Mouse (Mus musculus): ENCODE results near the gene Dcun1d2. TPM values are rescaled to one million over a fixed set of nuclear protein-coding genes. Genes with fewer than 3 reads are reported as not detected.
"Not testable (repeated sequence)": the region's sequence is repeated elsewhere in the genome, so short reads cannot be mapped to it uniquely, and the experiment has no call there.

Gene Dcun1d2
- 29.4 and 35.5 TPM in 2 replicates for polyA plus RNA-seq (2014; fragmentation: Nextera tagmentation; extraction: Ambion mirVana)

DNA sequence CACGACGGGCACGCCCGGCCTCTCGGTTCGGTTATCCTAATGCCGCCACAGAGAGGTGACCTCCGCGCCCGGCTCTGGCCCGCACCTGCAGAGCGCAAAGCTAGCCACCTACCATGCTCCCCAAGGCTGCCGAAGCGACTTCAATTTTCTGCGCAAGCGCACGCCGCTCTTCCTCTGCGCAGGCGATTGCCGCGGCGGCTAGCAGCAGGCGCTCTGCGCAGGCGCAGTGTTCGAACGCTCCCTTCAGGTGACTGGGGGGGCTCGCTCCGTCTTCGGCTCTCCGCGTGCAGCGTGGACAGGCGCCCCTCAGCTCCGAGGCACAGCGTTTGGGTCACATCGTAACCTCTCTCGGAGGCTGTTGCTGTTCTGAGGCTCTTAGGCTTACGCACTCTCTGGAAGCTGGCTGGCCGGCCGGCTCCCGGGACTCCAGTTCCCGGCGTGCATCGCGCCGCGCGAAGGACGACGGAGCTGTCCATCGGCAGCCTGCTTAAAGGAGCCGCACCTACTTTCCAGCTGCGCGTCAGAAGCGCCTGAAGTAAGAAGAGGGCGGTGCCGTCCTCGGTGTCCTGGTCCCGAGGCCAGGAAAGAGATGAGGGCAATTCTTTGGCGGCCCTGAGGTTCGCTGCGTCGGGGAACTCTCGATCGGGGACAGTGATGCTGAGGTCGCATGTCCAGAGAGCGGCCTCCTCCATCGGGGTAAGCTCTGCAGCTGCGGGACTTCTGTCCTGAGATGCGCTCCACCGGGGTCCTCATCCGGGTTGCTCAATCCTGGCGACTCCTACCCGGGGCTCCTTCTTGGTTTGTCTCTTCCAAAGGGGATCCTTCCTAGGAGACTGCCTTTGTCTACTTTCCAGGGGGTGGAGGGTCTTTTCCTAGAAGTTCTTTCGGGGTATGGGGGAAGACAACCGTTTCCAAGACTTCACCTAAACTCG lies at the start of gene Dcun1d2, which contains the start of gene Tmco3:
Gene Dcun1d2 (minus strand): TSS at position 440 of the 932 bp plus-strand sequence.
Gene Tmco3 (plus strand): TSS at position 499 of the 932 bp plus-strand sequence.
- DNase-seq (peak; percentile 99), ATAC-seq (ENCODE audit: low FRiP score, low TSS enrichment) (peak; percentile 94)
- peak within 1 kb of the TSS; percentile 88 for H3K4me3 ChIP-seq (replicated peaks; ENCODE audit: low read depth, low read length)
- H3K27ac ChIP-seq (replicated peaks; ENCODE audit: low read depth, low read length) = peak within 1 kb of the TSS; percentile 88
- H3K9me3 ChIP-seq (ENCODE audit: control insufficient read depth, low read length) = no peaks in the 10 kb centered on the region
- under 1% methylated on average over 79 of the region's 79 CpGs for WGBS
- H3K27me3 ChIP-seq (ENCODE audit: control insufficient read depth, insufficient read depth, low read length) = no peaks in the 10 kb centered on the region
- peaks cover 10% of the 10 kb centered on the region for H3K36me3 ChIP-seq (ENCODE audit: control insufficient read depth, insufficient read depth, low read length)
- H3K4me1 ChIP-seq (ENCODE audit: control insufficient read depth, insufficient read depth, low read length) = peaks cover 20% of the 10 kb centered on the region
- peak within 1 kb of the TSS; percentile 97 for H3K4me2 ChIP-seq (ENCODE audit: low read length)
- H3K9ac ChIP-seq (replicated peaks; ENCODE audit: low read length) = peak within 1 kb of the TSS; percentile 74

DNA sequence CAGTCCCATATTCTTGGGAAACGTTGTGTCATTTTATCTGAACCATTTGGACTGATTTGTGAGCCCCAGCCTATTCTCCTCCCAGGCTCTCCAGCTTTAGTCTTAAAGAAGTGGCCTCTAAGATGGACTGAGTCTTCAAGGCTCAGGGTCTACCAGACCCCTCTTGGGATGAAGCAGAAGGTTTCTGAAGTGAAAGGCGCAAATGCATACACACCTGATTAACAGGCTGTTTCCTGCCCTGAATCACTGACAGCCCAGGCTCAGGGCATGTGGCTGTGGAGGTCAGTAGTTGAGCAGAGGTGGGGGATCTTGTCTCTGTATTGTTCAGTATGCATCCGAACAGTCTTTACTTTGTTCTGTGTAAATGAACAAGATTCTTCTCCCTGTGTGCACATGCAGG lies 49.7 kb upstream of the Dcun1d2 start:
- ATAC-seq (ENCODE audit: low FRiP score, low TSS enrichment) (no peak), DNase-seq (no peak)
- H3K4me2 ChIP-seq (ENCODE audit: low read length) = peak overlapping the region; percentile 87
- H3K4me3 ChIP-seq (replicated peaks; ENCODE audit: low read depth, low read length) = peak overlapping the region; percentile 87; the same call in 1 of the 2 replicates
- WGBS = 87% methylated on average over 3 of the region's 3 CpGs
- H3K27ac ChIP-seq (replicated peaks; ENCODE audit: low read depth, low read length) = no peak overlapping the region
- H3K9me3 ChIP-seq (ENCODE audit: control insufficient read depth, low read length) = no peaks in the 10 kb centered on the region
- H3K9ac ChIP-seq (replicated peaks; ENCODE audit: low read length) = no peak overlapping the region; the same call in 1 of the 2 replicates
- no peaks in the 10 kb centered on the region for H3K27me3 ChIP-seq (ENCODE audit: control insufficient read depth, insufficient read depth, low read length)
- H3K4me1 ChIP-seq (ENCODE audit: control insufficient read depth, insufficient read depth, low read length) = peaks cover 11% of the 10 kb centered on the region
- peaks cover 19% of the 10 kb centered on the region for H3K36me3 ChIP-seq (ENCODE audit: control insufficient read depth, insufficient read depth, low read length)

DNA sequence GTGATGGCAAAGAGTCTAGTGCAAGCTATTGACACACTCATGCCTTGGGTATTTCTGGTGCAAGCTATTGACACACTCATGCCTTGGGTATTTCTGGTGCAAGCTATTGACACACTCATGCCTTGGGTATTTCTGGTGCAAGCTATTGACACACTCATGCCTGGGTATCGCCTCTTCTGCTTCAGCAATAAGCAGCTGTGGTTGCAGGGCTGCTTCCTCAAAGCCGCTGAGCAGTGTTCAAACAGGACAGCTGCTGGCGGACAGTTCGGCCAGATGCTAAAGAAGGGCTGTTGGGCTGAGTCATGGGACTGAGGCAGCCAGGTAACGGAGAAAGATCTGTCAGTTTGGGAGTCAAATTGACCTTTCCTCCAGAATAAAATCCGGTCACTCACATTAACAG lies 49.3 kb upstream of the Dcun1d2 start:
- Histone ChIP-seq H3K4me1 (ENCODE audit: control insufficient read depth, insufficient read depth, low read length) (peaks cover 11% of the 10 kb centered on the region), H3K36me3 (ENCODE audit: control insufficient read depth, insufficient read depth, low read length) (peaks cover 16% of the 10 kb centered on the region)
- H3K27me3 ChIP-seq (ENCODE audit: control insufficient read depth, insufficient read depth, low read length); H3K4me3 ChIP-seq (replicated peaks; ENCODE audit: low read depth, low read length); ATAC-seq (ENCODE audit: low FRiP score, low TSS enrichment); DNase-seq; H3K27ac ChIP-seq (replicated peaks; ENCODE audit: low read depth, low read length); H3K9ac ChIP-seq (replicated peaks; ENCODE audit: low read length); H3K4me2 ChIP-seq (ENCODE audit: low read length); H3K9me3 ChIP-seq (ENCODE audit: control insufficient read depth, low read length): not testable (repeated sequence)
- WGBS = 92% methylated on average over 6 of the region's 6 CpGs

- ATAC-seq (ENCODE audit: low FRiP score, low TSS enrichment) (no peak), DNase-seq (no peak)
- H3K4me1 ChIP-seq (ENCODE audit: control insufficient read depth, insufficient read depth, low read length) = no peaks in the 10 kb centered on the region
- no peaks in the 10 kb centered on the region for H3K9me3 ChIP-seq (ENCODE audit: control insufficient read depth, low read length)
- 41% methylated on average over 1 of the region's 1 CpGs for WGBS
- H3K27ac ChIP-seq (replicated peaks; ENCODE audit: low read depth, low read length) = no peak overlapping the region
- no peak overlapping the region for H3K4me3 ChIP-seq (replicated peaks; ENCODE audit: low read depth, low read length)
- H3K4me2 ChIP-seq (ENCODE audit: low read length) = no peak overlapping the region
- no peaks in the 10 kb centered on the region for H3K27me3 ChIP-seq (ENCODE audit: control insufficient read depth, insufficient read depth, low read length)
- no peaks in the 10 kb centered on the region for H3K36me3 ChIP-seq (ENCODE audit: control insufficient read depth, insufficient read depth, low read length)
- H3K9ac ChIP-seq (replicated peaks; ENCODE audit: low read length) = no peak overlapping the region
Observed at GRCm38 (mm10) chr8:13334671-13335070, 46.7 kb upstream of the Dcun1d2 start.

- peaks cover 13% of the 10 kb centered on the region for H3K36me3 ChIP-seq (ENCODE audit: control insufficient read depth, insufficient read depth, low read length)
- no peak overlapping the region for H3K27ac ChIP-seq (replicated peaks; ENCODE audit: low read depth, low read length)
- 34% methylated on average over 5 of the region's 5 CpGs for WGBS
- H3K9ac ChIP-seq (replicated peaks; ENCODE audit: low read length) = no peak overlapping the region
- no peak overlapping the region for H3K4me2 ChIP-seq (ENCODE audit: low read length)
- H3K27me3 ChIP-seq (ENCODE audit: control insufficient read depth, insufficient read depth, low read length) = no peaks in the 10 kb centered on the region
- ATAC-seq (ENCODE audit: low FRiP score, low TSS enrichment) = no peak
- no peak overlapping the region for H3K4me3 ChIP-seq (replicated peaks; ENCODE audit: low read depth, low read length)
- DNase-seq = peak; percentile 47
- H3K9me3 ChIP-seq (ENCODE audit: control insufficient read depth, low read length) = no peaks in the 10 kb centered on the region
- no peaks in the 10 kb centered on the region for H3K4me1 ChIP-seq (ENCODE audit: control insufficient read depth, insufficient read depth, low read length)
Observed at GRCm38 (mm10) chr8:13326598-13326997, 38.7 kb upstream of the Dcun1d2 start.

GRCm38 (mm10) chr8:13316671-13317070 lies 28.7 kb upstream of the Dcun1d2 start:
- Histone ChIP-seq H3K27ac (replicated peaks; ENCODE audit: low read depth, low read length) (no peak overlapping the region), H3K9ac (replicated peaks; ENCODE audit: low read length) (no peak overlapping the region), H3K4me3 (replicated peaks; ENCODE audit: low read depth, low read length) (no peak overlapping the region), H3K36me3 (ENCODE audit: control insufficient read depth, insufficient read depth, low read length) (peaks cover 78% of the 10 kb centered on the region), H3K27me3 (ENCODE audit: control insufficient read depth, insufficient read depth, low read length) (no peaks in the 10 kb centered on the region), H3K9me3 (ENCODE audit: control insufficient read depth, low read length) (no peaks in the 10 kb centered on the region), H3K4me2 (ENCODE audit: low read length) (no peak overlapping the region), H3K4me1 (ENCODE audit: control insufficient read depth, insufficient read depth, low read length) (no peaks in the 10 kb centered on the region)
- DNase-seq = no peak
- WGBS = 94% methylated on average over 10 of the region's 10 CpGs
- ATAC-seq (ENCODE audit: low FRiP score, low TSS enrichment) = no peak

GRCm38 (mm10) chr8:13314922-13315321 lies 27.0 kb upstream of the Dcun1d2 start:
- ATAC-seq (ENCODE audit: low FRiP score, low TSS enrichment) = no peak
- Histone ChIP-seq H3K4me2 (ENCODE audit: low read length) (no peak overlapping the region), H3K9ac (replicated peaks; ENCODE audit: low read length) (no peak overlapping the region), H3K4me1 (ENCODE audit: control insufficient read depth, insufficient read depth, low read length) (no peaks in the 10 kb centered on the region), H3K36me3 (ENCODE audit: control insufficient read depth, insufficient read depth, low read length) (peaks cover 81% of the 10 kb centered on the region), H3K4me3 (replicated peaks; ENCODE audit: low read depth, low read length) (no peak overlapping the region), H3K27me3 (ENCODE audit: control insufficient read depth, insufficient read depth, low read length) (no peaks in the 10 kb centered on the region), H3K27ac (replicated peaks; ENCODE audit: low read depth, low read length) (no peak overlapping the region), H3K9me3 (ENCODE audit: control insufficient read depth, low read length) (no peaks in the 10 kb centered on the region)
- WGBS = 90% methylated on average over 3 of the region's 3 CpGs
- no peak for DNase-seq

DNA sequence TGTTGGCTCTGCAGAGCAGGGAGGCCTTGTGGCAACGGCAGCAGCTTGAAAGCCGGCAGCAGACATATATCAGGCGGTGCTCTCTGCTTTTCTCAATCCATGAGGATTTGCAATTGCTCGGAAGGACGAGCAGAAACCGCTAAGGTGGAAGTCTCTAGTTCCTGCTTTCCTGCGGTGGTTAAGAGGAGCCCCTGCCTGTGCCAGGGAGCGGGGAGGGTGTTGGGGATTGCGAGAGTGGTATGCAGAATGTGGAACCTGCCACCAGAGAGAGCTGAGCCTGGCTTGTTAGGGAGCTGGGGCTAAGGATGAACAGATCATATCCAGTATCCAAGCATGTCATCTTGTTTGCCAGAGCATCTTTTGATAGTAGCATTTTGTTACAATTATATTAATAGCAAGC lies 19.0 kb upstream of the Dcun1d2 start:
- no peak for ATAC-seq (ENCODE audit: low FRiP score, low TSS enrichment)
- WGBS = 86% methylated on average over 9 of the region's 9 CpGs

More for the DNA sequence above, 19.0 kb upstream of the Dcun1d2 start:
- Histone ChIP-seq H3K4me2 (ENCODE audit: low read length) (no peak overlapping the region), H3K27ac (replicated peaks; ENCODE audit: low read depth, low read length) (no peak overlapping the region), H3K36me3 (ENCODE audit: control insufficient read depth, insufficient read depth, low read length) (peaks cover 77% of the 10 kb centered on the region), H3K27me3 (ENCODE audit: control insufficient read depth, insufficient read depth, low read length) (no peaks in the 10 kb centered on the region), H3K4me3 (replicated peaks; ENCODE audit: low read depth, low read length) (no peak overlapping the region), H3K4me1 (ENCODE audit: control insufficient read depth, insufficient read depth, low read length) (no peaks in the 10 kb centered on the region), H3K9ac (replicated peaks; ENCODE audit: low read length) (no peak overlapping the region), H3K9me3 (ENCODE audit: control insufficient read depth, low read length) (no peaks in the 10 kb centered on the region)
- DNase-seq = no peak
